ENCODE assay signal across 8 mouse cellular contexts in genomic region chr8:127065113-127065473, GRCm38 (mm10). TPM values are rescaled to one million over a fixed set of nuclear protein-coding genes. Genes with fewer than 3 reads are reported as not detected.
A peak's percentile ranks its signal among the peaks of the same experiment; 100 is the strongest.
DNase-seq lines count a peak whose midpoint lies in the region; ATAC-seq and TF ChIP-seq lines count a peak whose summit lies in the region.

No protein-coding gene starts in this region.

- peaks cover 56% of the 10 kb centered on the region for H3K4me1 ChIP-seq in heart, embryonic 10.5 days
- H3K4me1 ChIP-seq in ES-E14 (ENCODE audit: control insufficient read depth in 2 of 2, insufficient read depth in 2 of 2, low read length in 2 of 2, poor library complexity in 1 of 2): peaks cover 2 to 8% of the 10 kb centered on the region in 2 experiments; a peak in 1 of 4 replicates
- H3K4me1 ChIP-seq in hindbrain, embryonic 12.5 days: peaks cover 24% of the 10 kb centered on the region
- peaks cover 33% of the 10 kb centered on the region for H3K4me1 ChIP-seq in midbrain, embryonic 12.5 days

- intact Hi-C loops in heart, postnatal 10 days (cut with DNase I): no loop called here
- intact Hi-C loops in gastrocnemius, postnatal 14 days (cut with DNase I; ENCODE audit: low total_unique reads): loop anchor here (5.0 kb wide), 1 partner anchor 67 kb away; no protein-coding TSS in a partner anchor

- WGBS in heart, embryonic 10.5 days: 3% methylated on average over 10 of the region's 10 CpGs
- WGBS in hindbrain, embryonic 12.5 days: 2% methylated on average over 10 of the region's 10 CpGs
- WGBS in midbrain, embryonic 12.5 days: 3% methylated on average over 10 of the region's 10 CpGs

- H3K9me3 ChIP-seq in heart, embryonic 10.5 days: no peaks in the 10 kb centered on the region
- H3K9me3 ChIP-seq in ES-E14 (ENCODE audit: control insufficient read depth, insufficient read depth, low read depth, low read length): no peaks in the 10 kb centered on the region
- no peaks in the 10 kb centered on the region for H3K9me3 ChIP-seq in hindbrain, embryonic 12.5 days (replicated peaks)
- no peaks in the 10 kb centered on the region for H3K9me3 ChIP-seq in midbrain, embryonic 12.5 days

- H3K27ac ChIP-seq in heart, embryonic 10.5 days: peak overlapping the region; percentile 97
- no peak overlapping the region for H3K27ac ChIP-seq in ES-E14 (ENCODE audit: insufficient read depth, low read depth, low read length, poor library complexity, severe bottlenecking)
- H3K27ac ChIP-seq in hindbrain, embryonic 12.5 days: peak overlapping the region; percentile 97
- peak overlapping the region; percentile 92 for H3K27ac ChIP-seq in midbrain, embryonic 12.5 days (replicated peaks)

- H3K36me3 ChIP-seq in heart, embryonic 10.5 days: no peaks in the 10 kb centered on the region
- H3K36me3 ChIP-seq in ES-E14 (ENCODE audit: control insufficient read depth, insufficient read depth, low read length, poor library complexity, severe bottlenecking): no peaks in the 10 kb centered on the region
- H3K36me3 ChIP-seq in hindbrain, embryonic 12.5 days: no peaks in the 10 kb centered on the region
- H3K36me3 ChIP-seq in midbrain, embryonic 12.5 days: no peaks in the 10 kb centered on the region

- no peak for DNase-seq in heart, embryonic 10.5 days (ENCODE audit: low spot score)
- no peak for DNase-seq in heart, postnatal 10 days
- peak; percentile 19 for DNase-seq in ES-E14 (ENCODE audit: low read depth, low spot score)
- no peak for DNase-seq in gastrocnemius, postnatal 14 days
- DNase-seq in right cerebral cortex, adult 2 months (ENCODE audit: low spot score in 2 of 2): no peak

- no peaks in the 10 kb centered on the region for H3K27me3 ChIP-seq in heart, embryonic 10.5 days (ENCODE audit: insufficient read depth, poor library complexity, severe bottlenecking)
- H3K27me3 ChIP-seq in hindbrain, embryonic 12.5 days: no peaks in the 10 kb centered on the region
- H3K27me3 ChIP-seq in midbrain, embryonic 12.5 days: no peaks in the 10 kb centered on the region

- peak overlapping the region; percentile 90 for H3K9ac ChIP-seq in ES-E14 (ENCODE audit: insufficient read depth, low read depth, low read length, poor library complexity, severe bottlenecking)
- peak overlapping the region; percentile 96 for H3K9ac ChIP-seq in hindbrain, embryonic 12.5 days
- peak overlapping the region; percentile 86 for H3K9ac ChIP-seq in midbrain, embryonic 12.5 days (replicated peaks)

- H3K4me2 ChIP-seq in hindbrain, embryonic 12.5 days (replicated peaks): peak overlapping the region; percentile 69
- peak overlapping the region; percentile 70 for H3K4me2 ChIP-seq in midbrain, embryonic 12.5 days (replicated peaks)

- in situ Hi-C loops in ES-E14 (cut with MboI; ENCODE audit: low sequenced_read_pairs in 2 of 2, unreplicated experiment in 2 of 2): no loop called here

- peak overlapping the region; percentile 98 for H3K4me3 ChIP-seq in heart, embryonic 10.5 days
- H3K4me3 ChIP-seq in ES-E14 (ENCODE audit: insufficient read depth in 1 of 2, low read depth in 1 of 2, low read length in 2 of 2, poor library complexity in 1 of 2, severe bottlenecking in 1 of 2): peak overlapping the region; percentile 81 to 99
- peak overlapping the region; percentile 88 for H3K4me3 ChIP-seq in hindbrain, embryonic 12.5 days
- peak overlapping the region; percentile 95 for H3K4me3 ChIP-seq in midbrain, embryonic 12.5 days

- ATAC-seq in hindbrain, embryonic 12.5 days (ENCODE audit: low FRiP score): no peak
- ATAC-seq in midbrain, embryonic 12.5 days (ENCODE audit: low FRiP score, low read depth): no peak
- no peak for ATAC-seq in monocyte, adult 5-6 weeks (replicated peaks; ENCODE audit: insufficient number of reproducible peaks, low FRiP score, low TSS enrichment, poor library complexity, severe bottlenecking)

TF ChIP-seq in ES-E14, 5 proteins besides CTCF, POLR2A, EP300 and RAD21:
- no peak for TF ChIP-seq ZNF384 (IDR thresholded peaks at IDR 0.05; ENCODE audit: low read depth, low read length)

RNA-seq across cellular contexts. Expression of gene Pard3, which starts 1.4 kb away (rescaled TPM):
- 21.5 and 25.2 TPM in 2 replicates for polyA plus RNA-seq in heart, embryonic 10.5 days (2016; fragmentation: Nextera tagmentation; extraction: Ambion mirVana)
- 10 to 100 TPM; 32.8 to 35.0 TPM for total RNA-seq in heart, postnatal 10 days (2021)
- total RNA-seq in ES-E14 (2012; rRNA removed): 29.2 and 30.2 TPM in 2 replicates
- polyA plus RNA-seq in hindbrain, embryonic 12.5 days (2016; fragmentation: Nextera tagmentation; extraction: Ambion mirVana): 38.3 and 43.1 TPM in 2 replicates
- polyA plus RNA-seq in midbrain, embryonic 12.5 days (2016; fragmentation: Nextera tagmentation; extraction: Ambion mirVana): 36.6 and 39.4 TPM in 2 replicates
- total RNA-seq in monocyte, adult 5-6 weeks (2017): not detected in 3 replicates
- total RNA-seq in gastrocnemius, postnatal 14 days (2021): 10 to 100 TPM; 23.9 to 25.7 TPM

Comparison
In these comparisons a context has a peak if more than half of its experiments do, and no peak if none do; other contexts are left out.
1. RNA of gene Pard3, which starts 1.4 kb away (total RNA-seq): 32.8 to 35.0 TPM in heart, postnatal 10 days, 29.2 to 30.2 TPM in ES-E14 and 23.9 to 25.7 TPM in gastrocnemius, postnatal 14 days; not detected in monocyte, adult 5-6 weeks; every median in the first group is over 10 times any median in the second.
2. Peak in every context shown above with its lines, with median percentiles within 50 percentile points of each other: H3K4me3 ChIP-seq and H3K9ac ChIP-seq.